Mouse (Mus musculus): ENCODE measurements around the gene Smarcal1.

Smarcal1 gene

DNA sequence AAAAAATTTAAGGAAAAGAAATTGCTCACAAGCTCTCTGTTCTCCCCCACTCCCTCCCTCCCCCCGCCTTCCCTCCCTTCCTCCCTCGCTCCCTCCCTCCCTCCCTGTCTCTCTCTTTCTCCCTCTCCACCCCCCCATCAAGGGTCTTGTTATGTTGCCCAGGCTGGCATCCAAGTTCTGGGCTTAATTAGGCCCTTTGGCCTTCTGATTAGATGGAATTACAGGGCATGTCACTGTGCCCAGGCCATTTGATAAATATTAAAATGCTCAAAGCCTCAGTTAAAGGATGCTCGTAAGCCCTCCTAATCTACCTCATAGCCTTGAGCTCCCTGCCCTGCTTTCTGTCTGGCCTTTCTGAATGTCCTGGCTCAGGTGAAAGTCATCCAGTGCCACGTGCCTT is 7.6 kb downstream of the Smarcal1 start:
- no peak for DNase-seq (ENCODE audit: low read depth, low spot score)

GRCm38 (mm10) chr1:72592350-72592749 is 9.3 kb downstream of the Smarcal1 start:
- DNase-seq (ENCODE audit: low read depth, low spot score): no peak

GRCm38 (mm10) chr1:72593340-72593951 is 10.4 kb downstream of the Smarcal1 start:
- no peak for DNase-seq (ENCODE audit: low read depth, low spot score)

DNA sequence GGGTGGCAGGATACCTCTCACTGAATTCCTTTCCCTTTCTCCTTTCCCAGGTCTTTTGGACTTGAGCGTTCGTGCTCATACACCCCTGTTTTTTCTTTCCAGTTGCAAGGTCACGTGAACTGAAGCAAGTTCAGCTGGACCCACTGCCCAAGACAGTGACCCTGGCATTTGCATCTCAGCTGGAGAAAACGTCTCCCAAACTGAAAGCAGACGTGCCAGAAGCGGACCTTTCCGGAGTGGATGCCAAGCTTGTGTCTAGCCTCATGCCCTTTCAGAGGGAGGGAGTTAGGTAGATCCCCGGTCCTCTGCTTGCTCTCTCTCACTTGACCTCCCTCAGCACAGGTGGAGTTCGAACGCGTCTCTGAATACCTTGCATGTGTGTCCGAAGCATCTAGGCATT is 12.6 kb downstream of the Smarcal1 start:
- DNase-seq (ENCODE audit: low read depth, low spot score): no peak

DNA sequence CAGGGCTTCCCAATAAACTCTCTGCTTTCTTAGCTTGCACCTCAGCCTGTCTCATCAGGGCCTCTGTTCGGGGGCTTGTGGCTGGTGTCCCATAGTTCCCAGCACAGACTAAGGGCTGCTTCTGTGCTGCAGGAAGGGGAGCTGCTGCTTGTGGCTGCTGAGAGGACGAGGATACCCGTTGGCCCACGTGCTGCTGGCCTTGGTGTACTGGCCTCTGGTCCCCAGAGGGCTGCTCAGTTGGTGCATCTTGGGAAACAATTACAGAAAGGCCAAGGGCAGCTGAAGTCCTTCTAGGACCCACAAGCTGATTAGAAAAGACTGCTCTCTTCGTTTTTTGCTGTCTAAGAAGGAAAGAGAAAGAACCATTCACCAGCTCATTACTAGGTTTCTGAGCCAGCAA is 13.2 kb downstream of the Smarcal1 start:
- DNase-seq (ENCODE audit: low read depth, low spot score): no peak

DNA sequence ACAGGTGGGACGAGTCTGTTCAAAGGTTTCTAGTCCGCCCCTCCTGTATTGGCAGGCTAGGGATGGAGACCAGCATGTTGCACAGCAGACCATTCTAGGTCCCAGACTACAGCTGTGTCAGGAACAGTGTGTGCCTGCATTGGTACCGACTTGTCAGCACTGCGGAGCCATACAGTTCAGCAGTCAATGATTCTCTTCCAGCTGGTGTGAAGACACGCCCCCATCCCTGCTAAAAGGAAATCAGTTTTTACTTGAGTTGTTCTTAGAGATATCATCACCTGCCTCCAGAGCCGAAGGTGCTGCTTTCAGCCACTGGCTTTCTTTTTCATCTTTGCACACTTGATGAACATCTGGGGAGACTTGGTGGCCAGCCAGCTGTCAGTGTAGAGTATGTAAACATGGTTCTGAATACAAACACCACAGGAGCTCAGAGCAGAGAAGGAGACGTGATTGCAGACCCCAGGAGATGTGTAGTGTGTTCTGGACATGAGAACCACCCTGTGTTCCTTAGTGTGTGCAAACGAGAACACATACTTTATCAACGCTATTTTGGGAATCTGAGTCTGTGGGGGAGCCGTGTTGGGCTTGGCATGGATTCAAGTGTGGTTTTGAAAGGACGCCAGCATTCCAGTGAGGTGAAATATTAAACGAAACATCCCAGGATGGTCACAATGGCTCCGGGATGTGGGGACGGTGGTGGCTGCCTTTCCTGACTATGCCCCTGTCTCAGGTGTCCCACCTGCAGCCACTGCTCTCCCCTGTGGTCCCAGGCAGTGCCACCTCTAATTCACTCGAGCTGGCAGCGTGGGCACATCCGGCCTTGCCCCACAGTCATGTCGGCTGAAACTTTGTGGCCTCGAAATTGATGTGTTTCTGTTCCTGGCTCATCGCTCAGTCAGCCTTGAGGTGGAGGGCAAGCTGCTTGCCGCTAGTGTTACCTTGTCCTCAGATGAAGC is 16.4 kb downstream of the Smarcal1 start:
- DNase-seq (ENCODE audit: low read depth, low spot score): no peak

DNA sequence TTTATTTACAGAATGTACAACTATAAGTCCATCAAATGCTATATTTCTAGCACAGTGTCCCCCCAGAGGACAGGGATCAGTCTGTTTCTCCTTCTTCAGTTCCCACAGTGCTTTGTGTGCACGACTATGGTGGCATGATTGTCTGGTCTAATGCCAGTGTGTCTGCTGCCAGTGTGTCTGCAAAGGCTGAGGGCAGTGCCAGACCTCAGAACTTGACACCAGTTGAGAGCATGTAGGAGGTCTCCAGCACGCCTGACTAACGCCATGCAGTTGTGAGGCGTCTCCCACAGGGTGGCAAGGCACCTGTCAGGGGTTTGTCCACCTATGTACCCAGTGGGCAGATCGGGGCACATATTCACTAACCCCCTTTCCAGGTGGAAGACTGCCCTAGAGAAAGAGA is 17.7 kb downstream of the Smarcal1 start:
- DNase-seq (ENCODE audit: low read depth, low spot score): no peak

DNA sequence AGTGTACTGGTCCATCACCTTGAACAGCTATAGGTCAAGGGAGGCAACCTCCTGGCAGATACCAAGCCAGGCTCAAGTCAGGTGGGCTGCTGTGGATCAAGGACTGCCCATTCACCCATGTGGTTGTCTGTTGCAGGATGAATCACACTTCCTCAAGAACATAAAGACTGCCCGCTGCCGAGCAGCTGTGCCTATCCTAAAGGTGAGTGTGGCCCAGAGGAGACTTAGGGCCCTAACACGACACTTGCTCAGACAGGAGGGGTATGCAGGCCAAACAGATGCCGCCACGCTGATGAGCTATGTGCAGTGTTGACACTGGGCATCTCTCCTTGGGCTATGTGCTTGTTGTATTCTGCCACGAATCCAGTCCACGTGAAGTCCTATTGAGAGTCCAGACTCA is 18.2 kb downstream of the Smarcal1 start:
- DNase-seq (ENCODE audit: low read depth, low spot score): no peak

DNA sequence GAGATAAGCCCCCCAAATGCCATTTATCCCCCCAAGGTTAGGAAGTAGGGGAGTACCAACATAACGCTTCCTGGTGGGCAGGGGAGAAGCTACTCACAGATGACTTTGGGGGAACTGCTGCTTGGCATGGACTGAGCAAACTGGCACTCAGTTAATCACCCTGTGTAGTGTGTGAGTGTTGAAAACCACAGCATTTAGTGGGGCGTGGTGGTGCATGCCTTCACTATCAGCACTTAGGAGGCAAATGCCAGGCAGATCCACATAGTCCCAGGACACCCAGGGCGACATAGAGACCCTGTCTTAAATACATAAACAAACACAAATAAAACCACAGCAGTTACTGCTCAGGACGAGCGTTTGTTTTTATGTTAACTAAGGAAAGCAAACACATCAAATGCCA is 19.1 kb downstream of the Smarcal1 start:
- DNase-seq (ENCODE audit: low read depth, low spot score): no peak

DNA sequence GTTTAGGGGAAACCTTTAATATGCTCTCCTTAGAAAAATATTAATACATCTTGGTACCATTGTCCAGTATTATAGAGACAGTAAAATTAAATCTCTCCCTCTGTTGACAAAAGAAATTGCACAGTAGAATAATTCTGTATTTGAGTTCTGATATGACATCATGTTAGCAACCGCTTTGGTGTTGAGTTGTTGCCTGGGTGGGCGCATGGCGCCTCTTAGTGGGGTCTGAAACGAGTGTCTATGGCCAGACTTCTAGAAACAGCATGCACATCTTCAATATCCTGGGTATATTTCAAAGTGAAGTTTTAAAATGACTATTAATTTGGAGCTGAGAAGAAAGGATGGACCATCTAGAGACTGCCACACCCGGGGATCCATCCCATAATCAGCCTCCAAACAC is 19.8 kb downstream of the Smarcal1 start:
- DNase-seq (ENCODE audit: low read depth, low spot score): no peak

- DNase-seq (ENCODE audit: low read depth, low spot score): peak; percentile 45
Measured at GRCm38 (mm10) chr1:72606186-72606673, 23.2 kb downstream of the Smarcal1 start.

DNA sequence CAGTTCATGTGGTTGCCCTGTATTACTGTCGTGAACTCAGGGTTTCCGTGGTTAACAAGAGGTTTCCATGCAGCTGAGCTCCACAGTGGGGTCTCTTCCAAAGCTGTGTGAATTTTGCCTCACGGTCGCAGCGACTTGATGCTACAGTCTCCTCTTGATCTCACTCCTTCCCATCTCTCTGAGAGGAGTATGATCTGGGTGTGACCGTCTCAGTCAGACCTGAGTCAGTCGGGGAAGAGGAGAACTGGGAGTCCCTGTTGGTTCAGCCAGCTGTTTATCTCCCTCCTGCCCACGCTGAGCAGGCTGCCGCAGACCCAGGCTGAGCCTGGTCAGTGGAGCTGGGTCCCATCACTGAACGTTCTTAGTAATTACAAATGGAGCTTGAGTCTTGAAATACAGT is 26.1 kb downstream of the Smarcal1 start:
- no peak for DNase-seq (ENCODE audit: low read depth, low spot score)

GRCm38 (mm10) chr1:72609887-72610877 is 27.1 kb downstream of the Smarcal1 start:
- peak; percentile 24 for DNase-seq (ENCODE audit: low read depth, low spot score)

GRCm38 (mm10) chr1:72612172-72612571 is 29.1 kb downstream of the Smarcal1 start:
- no peak for DNase-seq (ENCODE audit: low read depth, low spot score)

GRCm38 (mm10) chr1:72635221-72635620 is 52.2 kb downstream of the Smarcal1 start:
- peak; percentile 61 for DNase-seq (ENCODE audit: low read depth, low spot score)

GRCm38 (mm10) chr1:72640658-72641410 is 57.8 kb downstream of the Smarcal1 start:
- peak; percentile 79 for DNase-seq (ENCODE audit: low read depth, low spot score)

- peak; percentile 4 for DNase-seq (ENCODE audit: low read depth, low spot score)
Measured at GRCm38 (mm10) chr1:72673070-72673469, 90.0 kb downstream of the Smarcal1 start.

Measured in mesoderm, embryonic 11.5 days (tissue).